Mouse (Mus musculus) MN1 (cell line): ENCODE data around the gene Zdhhc1.

Experiments
- DNase-seq: peaks from one replicate; pipeline ENCODE4 v3.0.0-alpha.2; 2016; ENCODE audit warnings: low spot score

Zdhhc1 gene

GRCm38 (mm10) chr8:105455218-105455617 is 41.5 kb downstream of the Zdhhc1 start:
- DNase-seq, result no peak

GRCm38 (mm10) chr8:105454088-105454487 is 42.6 kb downstream of the Zdhhc1 start:
- peak; percentile 66 for DNase-seq

- DNase-seq, result peak; percentile 49
Measured at GRCm38 (mm10) chr8:105453296-105453695, 43.4 kb downstream of the Zdhhc1 start.

GRCm38 (mm10) chr8:105451903-105452603 is 44.6 kb downstream of the Zdhhc1 start:
- DNase-seq, result no peak

- no peak for DNase-seq
Measured at GRCm38 (mm10) chr8:105450977-105451376, 45.7 kb downstream of the Zdhhc1 start.

- DNase-seq, result no peak
Measured at GRCm38 (mm10) chr8:105448596-105448995, 48.1 kb downstream of the Zdhhc1 start.

GRCm38 (mm10) chr8:105448188-105448587 is 48.5 kb downstream of the Zdhhc1 start:
- no peak for DNase-seq

- peak; percentile 92 for DNase-seq
Measured at GRCm38 (mm10) chr8:105446127-105446552, 50.6 kb downstream of the Zdhhc1 start.

- peak; percentile 90 for DNase-seq
Measured at GRCm38 (mm10) chr8:105445296-105446126, 51.2 kb downstream of the Zdhhc1 start.

- DNase-seq, result no peak
Measured at GRCm38 (mm10) chr8:105442661-105443060, 54.0 kb downstream of the Zdhhc1 start.

GRCm38 (mm10) chr8:105441433-105441832 is 55.3 kb downstream of the Zdhhc1 start:
- DNase-seq, result peak; percentile 52

- DNase-seq, result peak; percentile 45
Measured at GRCm38 (mm10) chr8:105438865-105439264, 57.8 kb downstream of the Zdhhc1 start.

- peak; percentile 32 for DNase-seq
Measured at GRCm38 (mm10) chr8:105437078-105437748, 59.5 kb downstream of the Zdhhc1 start.

GRCm38 (mm10) chr8:105436218-105436617 is 60.5 kb downstream of the Zdhhc1 start:
- DNase-seq, result peak; percentile 11

GRCm38 (mm10) chr8:105434136-105434535 is 62.6 kb downstream of the Zdhhc1 start:
- no peak for DNase-seq

- DNase-seq, result no peak
Measured at GRCm38 (mm10) chr8:105433511-105433910, 63.2 kb downstream of the Zdhhc1 start.

GRCm38 (mm10) chr8:105433021-105433420 is 63.7 kb downstream of the Zdhhc1 start:
- peak; percentile 73 for DNase-seq

GRCm38 (mm10) chr8:105431743-105432515 is 64.8 kb downstream of the Zdhhc1 start:
- DNase-seq, result peak; percentile 91

GRCm38 (mm10) chr8:105426878-105427277 is 69.8 kb downstream of the Zdhhc1 start:
- no peak for DNase-seq
